Mouse (Mus musculus): ENCODE data around the gene Gm11938. TPM values are rescaled to one million over a fixed set of nuclear protein-coding genes. Genes with fewer than 3 reads are reported as not detected.

Gene Gm11938
- polyA plus RNA-seq, 1 experiment: not detected

DNA sequence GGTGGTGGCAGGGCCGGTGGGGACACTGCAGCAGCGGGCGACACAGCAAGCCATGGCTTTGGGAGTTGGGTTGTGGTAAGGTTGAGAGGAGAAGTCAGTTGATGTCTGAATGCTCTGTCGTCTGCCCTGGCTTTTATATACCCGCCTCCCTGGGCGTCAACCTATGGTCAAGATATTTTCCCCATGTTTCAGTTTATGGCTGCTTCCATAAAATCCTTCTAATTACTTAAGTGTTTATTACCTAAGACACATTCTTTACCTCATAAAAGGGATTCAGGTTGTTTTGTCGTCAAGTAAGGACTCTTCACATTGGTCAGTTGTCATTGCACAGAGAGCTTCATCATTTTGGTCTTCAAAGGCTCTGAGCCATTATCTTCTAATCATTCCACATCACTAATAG lies 36.6 kb downstream of the Gm11938 start, which contains the start of gene Krtap3-1:
TSS of gene Krtap3-1 (minus strand) at position 101 of the 400 bp plus-strand sequence.
- no peak for DNase-seq
- no peak within 1 kb of the TSS for H3K27ac ChIP-seq (ENCODE audit: insufficient read depth, low read length)
- no peaks in the 10 kb centered on the region for H3K27me3 ChIP-seq (ENCODE audit: control insufficient read depth, insufficient read depth, low read length)
- 72% methylated on average over 7 of the region's 7 CpGs for WGBS
- H3K4me1 ChIP-seq (ENCODE audit: control insufficient read depth, insufficient read depth, low read length): no peaks in the 10 kb centered on the region
- no peak for TF ChIP-seq CTCF (IDR thresholded peaks at IDR 0.05; ENCODE audit: borderline replicate concordance, insufficient read depth, low read depth, low read length)
- TF ChIP-seq POLR2A (IDR thresholded peaks at IDR 0.05; ENCODE audit: borderline replicate concordance, insufficient read depth, low read length): no peak
- no peak within 1 kb of the TSS for H3K4me3 ChIP-seq (replicated peaks; ENCODE audit: insufficient read depth, low read depth, low read length)

GRCm38 (mm10) chr11:99562580-99562979 lies 40.5 kb downstream of the Gm11938 start:
- TF ChIP-seq POLR2A (IDR thresholded peaks at IDR 0.05; ENCODE audit: borderline replicate concordance, insufficient read depth, low read length) (no peak), CTCF (IDR thresholded peaks at IDR 0.05; ENCODE audit: borderline replicate concordance, insufficient read depth, low read depth, low read length) (no peak)
- Histone ChIP-seq H3K4me1 (ENCODE audit: control insufficient read depth, insufficient read depth, low read length) (no peaks in the 10 kb centered on the region), H3K27me3 (ENCODE audit: control insufficient read depth, insufficient read depth, low read length) (no peaks in the 10 kb centered on the region), H3K27ac (ENCODE audit: insufficient read depth, low read length) (no peak overlapping the region), H3K4me3 (replicated peaks; ENCODE audit: insufficient read depth, low read depth, low read length) (no peak overlapping the region)
- 78% methylated on average over 6 of the region's 6 CpGs for WGBS
- DNase-seq: no peak

- H3K27ac ChIP-seq (ENCODE audit: insufficient read depth, low read length): no peak within 1 kb of the TSS
- no peak within 1 kb of the TSS for H3K4me3 ChIP-seq (replicated peaks; ENCODE audit: insufficient read depth, low read depth, low read length)
- no peak for TF ChIP-seq CTCF (IDR thresholded peaks at IDR 0.05; ENCODE audit: borderline replicate concordance, insufficient read depth, low read depth, low read length)
- no peak for TF ChIP-seq POLR2A (IDR thresholded peaks at IDR 0.05; ENCODE audit: borderline replicate concordance, insufficient read depth, low read length)
- WGBS: 94% methylated on average over 9 of the region's 9 CpGs
- H3K4me1 ChIP-seq (ENCODE audit: control insufficient read depth, insufficient read depth, low read length): no peaks in the 10 kb centered on the region
- H3K27me3 ChIP-seq (ENCODE audit: control insufficient read depth, insufficient read depth, low read length): no peaks in the 10 kb centered on the region
- no peak for DNase-seq
Observed at GRCm38 (mm10) chr11:99559366-99559765, 43.7 kb downstream of the Gm11938 start, which contains the start of gene Gm11939. Gm11939 (minus strand) TSS chr11:99559466.

DNA sequence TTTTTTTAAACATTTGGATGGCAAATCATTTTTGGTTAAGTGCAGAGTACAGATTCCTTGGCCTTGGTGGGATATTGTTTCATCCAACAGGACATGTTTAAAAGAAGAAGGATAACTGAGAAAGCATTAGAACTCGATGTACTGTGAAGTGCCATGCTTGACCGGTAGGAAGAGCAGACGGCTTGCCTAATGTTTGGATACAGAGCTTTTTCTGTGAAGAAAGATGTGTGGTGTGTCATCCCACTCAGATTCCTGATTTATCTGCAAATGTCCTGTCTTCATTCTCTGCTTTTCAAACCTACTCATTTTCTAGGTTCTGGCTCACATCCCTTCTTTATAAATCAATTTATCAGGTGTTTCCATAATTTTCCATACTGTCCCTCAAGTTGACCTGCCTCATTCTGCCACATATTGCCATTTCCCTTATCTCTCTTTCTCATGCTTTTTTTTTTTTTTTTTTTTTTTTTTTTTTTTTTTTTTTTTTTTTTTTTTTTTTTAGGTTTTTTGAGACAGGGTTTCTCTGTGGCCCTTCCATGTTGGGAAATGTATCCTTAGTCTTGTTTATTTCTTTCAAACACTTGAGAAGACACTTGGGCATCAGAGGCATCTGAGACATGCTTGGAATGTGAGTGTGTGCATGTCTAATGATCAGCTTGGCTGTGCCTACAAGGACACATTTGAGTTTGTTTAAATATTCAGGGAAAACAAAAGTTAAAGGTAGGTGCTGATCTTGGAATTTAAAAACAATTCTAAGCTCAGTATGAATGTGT lies 44.9 kb downstream of the Gm11938 start:
- TF ChIP-seq POLR2A (IDR thresholded peaks at IDR 0.05; ENCODE audit: borderline replicate concordance, insufficient read depth, low read length) (no peak), CTCF (IDR thresholded peaks at IDR 0.05; ENCODE audit: borderline replicate concordance, insufficient read depth, low read depth, low read length) (no peak)
- H3K27me3 ChIP-seq (ENCODE audit: control insufficient read depth, insufficient read depth, low read length): no peaks in the 10 kb centered on the region
- H3K4me3 ChIP-seq (replicated peaks; ENCODE audit: insufficient read depth, low read depth, low read length): no peak overlapping the region
- H3K4me1 ChIP-seq (ENCODE audit: control insufficient read depth, insufficient read depth, low read length): no peaks in the 10 kb centered on the region
- no peak overlapping the region for H3K27ac ChIP-seq (ENCODE audit: insufficient read depth, low read length)
- WGBS: 84% methylated on average over 3 of the region's 3 CpGs
- DNase-seq: no peak

DNA sequence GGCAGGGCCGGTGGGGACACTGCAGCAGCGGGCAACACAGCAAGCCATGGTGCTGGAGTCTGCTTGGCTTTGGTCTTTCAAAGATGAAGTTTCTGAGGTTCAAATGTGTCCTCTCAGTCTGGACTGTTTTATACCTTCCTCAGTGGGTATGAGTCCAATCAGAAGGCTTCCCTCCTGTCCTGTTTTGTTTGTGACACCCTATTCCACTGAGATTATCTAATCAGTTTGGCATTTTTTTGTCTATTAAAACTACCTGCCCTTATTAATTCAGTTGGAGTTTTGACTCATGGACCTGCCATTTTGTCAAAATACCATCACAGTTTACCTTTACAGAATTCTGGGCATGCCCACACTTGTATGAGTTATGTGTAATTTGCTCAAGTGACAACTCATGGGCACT lies 46.4 kb downstream of the Gm11938 start, which contains the start of gene Krtap3-2:
TSS of gene Krtap3-2 (minus strand) at position 101 of the 400 bp plus-strand sequence.
- no peaks in the 10 kb centered on the region for H3K27me3 ChIP-seq (ENCODE audit: control insufficient read depth, insufficient read depth, low read length)
- H3K27ac ChIP-seq (ENCODE audit: insufficient read depth, low read length): no peak within 1 kb of the TSS
- no peak within 1 kb of the TSS for H3K4me3 ChIP-seq (replicated peaks; ENCODE audit: insufficient read depth, low read depth, low read length)
- 33% methylated on average over 2 of the region's 2 CpGs for WGBS
- no peaks in the 10 kb centered on the region for H3K4me1 ChIP-seq (ENCODE audit: control insufficient read depth, insufficient read depth, low read length)
- no peak for DNase-seq
- TF ChIP-seq POLR2A (IDR thresholded peaks at IDR 0.05; ENCODE audit: borderline replicate concordance, insufficient read depth, low read length): no peak
- TF ChIP-seq CTCF (IDR thresholded peaks at IDR 0.05; ENCODE audit: borderline replicate concordance, insufficient read depth, low read depth, low read length): no peak

DNA sequence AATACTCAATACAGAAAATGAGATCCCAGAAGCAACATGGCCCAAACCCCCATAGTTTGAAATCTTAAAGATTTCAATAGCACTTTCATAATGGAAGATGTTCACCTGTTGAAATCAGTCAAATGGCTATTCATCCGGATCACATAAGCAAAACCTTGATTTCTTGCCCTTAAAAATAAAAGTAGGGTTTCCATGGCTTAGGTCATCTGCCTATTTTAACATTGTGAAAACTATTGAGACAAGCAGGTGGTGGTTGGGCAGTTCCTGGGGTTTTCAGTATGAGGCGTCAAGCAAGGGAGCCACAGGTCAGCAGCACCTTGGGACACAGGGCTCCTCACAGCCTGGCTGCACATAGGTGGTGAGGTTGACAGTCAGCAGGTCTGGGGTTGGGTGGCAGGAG lies 46.9 kb downstream of the Gm11938 start:
- WGBS: 88% methylated on average over 2 of the region's 2 CpGs
- no peaks in the 10 kb centered on the region for H3K4me1 ChIP-seq (ENCODE audit: control insufficient read depth, insufficient read depth, low read length)
- no peak for TF ChIP-seq POLR2A (IDR thresholded peaks at IDR 0.05; ENCODE audit: borderline replicate concordance, insufficient read depth, low read length)
- no peak overlapping the region for H3K27ac ChIP-seq (ENCODE audit: insufficient read depth, low read length)
- no peak overlapping the region for H3K4me3 ChIP-seq (replicated peaks; ENCODE audit: insufficient read depth, low read depth, low read length)
- no peaks in the 10 kb centered on the region for H3K27me3 ChIP-seq (ENCODE audit: control insufficient read depth, insufficient read depth, low read length)
- no peak for DNase-seq

Other genes starting within 250 kb of the Gm11938 start
- gene Krt28, start 228.4 kb downstream of the Gm11938 start, polyA plus RNA-seq (2012; rRNA removed): 2.5 and 2.6 TPM in 2 replicates
- 11.9 and 12.6 TPM in 2 replicates for gene Krt10, start 213.9 kb downstream of the Gm11938 start, polyA plus RNA-seq (2012; rRNA removed)
- gene Krt12, start 181.0 kb downstream of the Gm11938 start, polyA plus RNA-seq (2012; rRNA removed): 0.11 TPM in 1 of 2 replicates, not detected in the other
- gene Krt20, start 165.2 kb downstream of the Gm11938 start, polyA plus RNA-seq (2012; rRNA removed): not detected in 2 replicates
- gene Krt23, start 110.2 kb downstream of the Gm11938 start, polyA plus RNA-seq (2012; rRNA removed): 0.06 and 0.08 TPM in 2 replicates
- not detected in 2 replicates for gene Krt39, start 82.0 kb downstream of the Gm11938 start, polyA plus RNA-seq (2012; rRNA removed)
- gene Krt40, start 60.1 kb downstream of the Gm11938 start, polyA plus RNA-seq (2012; rRNA removed): not detected in 2 replicates
- not detected in 2 replicates for gene Krtap3-3, start 52.4 kb downstream of the Gm11938 start, polyA plus RNA-seq (2012; rRNA removed)
- gene Krtap3-2, start 46.5 kb downstream of the Gm11938 start, polyA plus RNA-seq (2012; rRNA removed): not detected in 2 replicates
- not detected in 2 replicates for gene Gm11939, start 43.8 kb downstream of the Gm11938 start, polyA plus RNA-seq (2012; rRNA removed)
- not detected in 2 replicates for gene Krtap3-1, start 36.7 kb downstream of the Gm11938 start, polyA plus RNA-seq (2012; rRNA removed)
- not detected in 2 replicates for gene Krtap1-5, start 22.3 kb downstream of the Gm11938 start, polyA plus RNA-seq (2012; rRNA removed)
- gene Krtap1-4, start 19.7 kb downstream of the Gm11938 start, polyA plus RNA-seq (2012; rRNA removed): not detected in 2 replicates
- gene Krtap1-3, start 12.0 kb downstream of the Gm11938 start, polyA plus RNA-seq (2012; rRNA removed): not detected in 2 replicates
- not detected in 2 replicates for gene Krtap9-3, start 5.2 kb downstream of the Gm11938 start, polyA plus RNA-seq (2012; rRNA removed)
- not detected in 2 replicates for gene Gm11937, start 6.9 kb upstream of the Gm11938 start, polyA plus RNA-seq (2012; rRNA removed)
- gene Krtap2-4, start 11.5 kb upstream of the Gm11938 start, polyA plus RNA-seq (2012; rRNA removed): not detected in 2 replicates
- not detected in 2 replicates for gene Gm11562, start 17.1 kb upstream of the Gm11938 start, polyA plus RNA-seq (2012; rRNA removed)
- gene Krtap4-1, start 24.9 kb upstream of the Gm11938 start, polyA plus RNA-seq (2012; rRNA removed): not detected in 2 replicates
- not detected in 2 replicates for gene Krtap4-2, start 31.8 kb upstream of the Gm11938 start, polyA plus RNA-seq (2012; rRNA removed)
- gene Krtap4-7, start 40.8 kb upstream of the Gm11938 start, polyA plus RNA-seq (2012; rRNA removed): not detected in 2 replicates
- not detected in 2 replicates for gene Gm11555, start 46.9 kb upstream of the Gm11938 start, polyA plus RNA-seq (2012; rRNA removed)
- not detected in 2 replicates for gene Gm11563, start 55.7 kb upstream of the Gm11938 start, polyA plus RNA-seq (2012; rRNA removed)
- gene Krtap4-6, start 62.7 kb upstream of the Gm11938 start, polyA plus RNA-seq (2012; rRNA removed): not detected in 2 replicates
- not detected in 2 replicates for gene Gm14190, start 87.4 kb upstream of the Gm11938 start, polyA plus RNA-seq (2012; rRNA removed)
- not detected in 2 replicates for gene Gm14180, start 131.0 kb upstream of the Gm11938 start, polyA plus RNA-seq (2012; rRNA removed)
- not detected in 2 replicates for gene Gm11595, start 169.6 kb upstream of the Gm11938 start, polyA plus RNA-seq (2012; rRNA removed)
- gene Krtap4-8, start 177.4 kb upstream of the Gm11938 start, polyA plus RNA-seq (2012; rRNA removed): not detected in 2 replicates
- gene Krtap4-9, start 181.9 kb upstream of the Gm11938 start, polyA plus RNA-seq (2012; rRNA removed): not detected in 2 replicates
- gene Gm11596, start 190.2 kb upstream of the Gm11938 start, polyA plus RNA-seq (2012; rRNA removed): not detected in 2 replicates
- not detected in 2 replicates for gene Gm11569, start 195.6 kb upstream of the Gm11938 start, polyA plus RNA-seq (2012; rRNA removed)
- not detected in 2 replicates for gene Gm11554, start 201.1 kb upstream of the Gm11938 start, polyA plus RNA-seq (2012; rRNA removed)
- gene Krtap4-13, start 206.6 kb upstream of the Gm11938 start, polyA plus RNA-seq (2012; rRNA removed): not detected in 2 replicates
- not detected in 2 replicates for gene Gm11564, start 212.4 kb upstream of the Gm11938 start, polyA plus RNA-seq (2012; rRNA removed)
- gene 2300003K06Rik, start 234.8 kb upstream of the Gm11938 start, polyA plus RNA-seq (2012; rRNA removed): not detected in 2 replicates
- not detected in 2 replicates for gene Krtap4-16, start 248.3 kb upstream of the Gm11938 start, polyA plus RNA-seq (2012; rRNA removed)

Data from cerebellum, adult 2 months (tissue).